Mouse (Mus musculus): Measurements from ENCODE around the gene Armh3.

DNA sequence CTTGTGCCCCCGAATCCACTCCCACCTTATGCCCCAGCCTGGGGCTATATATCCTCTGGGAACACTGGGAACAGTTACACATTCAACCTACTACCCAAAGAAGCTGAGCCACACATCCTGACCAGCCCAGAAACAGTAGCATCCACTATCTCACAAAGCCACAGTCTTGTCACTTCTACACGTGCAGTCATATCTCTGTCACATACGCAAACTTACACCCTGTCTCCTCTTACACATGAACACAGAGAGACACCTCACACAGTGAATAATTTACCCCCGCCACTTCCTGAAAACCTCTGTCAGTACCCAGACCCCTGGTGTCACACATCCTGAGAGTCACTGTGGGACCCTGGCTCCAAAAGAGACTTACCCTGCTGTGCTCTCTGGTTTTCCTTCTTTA is 195.6 kb downstream of the Armh3 start:
- TF ChIP-seq POU5F1 (IDR thresholded peaks at IDR 0.05; ENCODE audit: borderline replicate concordance, low read length) (no peak), CTCF (conservative IDR thresholded peaks at IDR 0.05; ENCODE audit: low read length) (no peak), NANOG (IDR thresholded peaks at IDR 0.05; ENCODE audit: borderline replicate concordance, low read length) (no peak)
